Mouse (Mus musculus): ENCODE data around the gene Adgrf1. TPM values are rescaled to one million over a fixed set of nuclear protein-coding genes. Genes with fewer than 3 reads are reported as not detected.

Gene Adgrf1
- polyA plus RNA-seq, 2 experiments, result 0.08 TPM; not detected in 1

DNA sequence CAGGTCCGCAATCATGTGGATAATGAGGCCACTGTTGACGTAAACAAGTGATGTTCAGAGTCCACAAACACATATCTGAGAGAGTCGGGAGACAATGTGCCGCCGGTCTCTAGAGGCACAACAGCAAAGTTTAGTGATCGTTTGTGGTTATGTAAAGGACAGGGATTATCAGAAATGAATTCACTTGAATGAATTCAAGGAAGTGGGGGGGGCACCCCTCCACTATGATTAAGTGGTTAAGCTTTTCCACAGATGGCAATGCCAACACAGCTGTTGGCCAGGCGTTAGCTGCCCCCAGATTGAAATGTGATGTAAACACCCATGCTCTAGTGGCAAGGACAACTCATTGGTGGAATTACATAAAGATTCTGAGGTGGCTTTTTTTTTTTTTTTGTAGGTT is 9.5 kb downstream of the Adgrf1 start:
- ATAC-seq (ENCODE audit: low FRiP score, low read depth), result no peak
- WGBS, result 74% methylated on average over 7 of the region's 7 CpGs

DNA sequence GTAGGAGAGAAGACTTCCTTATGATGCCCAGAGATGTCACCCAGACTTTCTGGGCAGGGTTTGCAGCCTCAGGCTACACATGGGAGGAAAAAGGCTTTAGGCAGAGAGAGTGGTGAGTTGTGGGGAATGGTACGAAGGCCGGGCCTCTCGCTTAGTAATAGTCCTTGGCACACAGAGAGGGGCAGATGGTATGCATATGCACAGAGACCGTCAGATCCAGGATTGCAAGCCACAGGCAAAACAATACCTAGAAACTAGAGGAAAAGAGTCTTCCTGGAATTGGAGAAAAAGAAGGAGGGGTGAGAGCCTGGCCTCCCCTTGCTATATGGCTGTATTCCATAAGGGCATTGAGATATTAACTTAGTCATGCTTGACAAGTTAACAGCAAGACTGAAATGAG is 12.2 kb downstream of the Adgrf1 start:
- 82% methylated on average over 4 of the region's 4 CpGs for WGBS
- DNase-seq (ENCODE audit: low spot score), result no peak
- no peak overlapping the region for H3K4me3 ChIP-seq (replicated peaks; ENCODE audit: low read length)

More for the DNA sequence above, 9.5 kb downstream of the Adgrf1 start:
- no peaks in the 10 kb centered on the region for H3K27me3 ChIP-seq (ENCODE audit: control insufficient read depth, insufficient read depth, low read length)
- no peak overlapping the region for H3K27ac ChIP-seq (replicated peaks; ENCODE audit: low read depth, low read length)
- DNase-seq (ENCODE audit: low spot score), result no peak
- no peaks in the 10 kb centered on the region for H3K9me3 ChIP-seq (ENCODE audit: control insufficient read depth, low read length)
- no peak overlapping the region for H3K4me3 ChIP-seq (replicated peaks; ENCODE audit: low read length)
- no peak overlapping the region for H3K4me2 ChIP-seq (replicated peaks; ENCODE audit: low read depth, low read length, severe bottlenecking)
- H3K9ac ChIP-seq (ENCODE audit: low read depth, low read length, severe bottlenecking), result no peak overlapping the region
- H3K36me3 ChIP-seq (ENCODE audit: control insufficient read depth, insufficient read depth, low read length), result no peaks in the 10 kb centered on the region
- TF ChIP-seq POLR2A (IDR thresholded peaks at IDR 0.05; ENCODE audit: borderline replicate concordance, extremely low read depth, insufficient read depth, insufficient read length), result no peak
- H3K4me1 ChIP-seq (ENCODE audit: control insufficient read depth, insufficient read depth, low read length), result peaks cover 5% of the 10 kb centered on the region; the same call in 1 of the 2 replicates

DNA sequence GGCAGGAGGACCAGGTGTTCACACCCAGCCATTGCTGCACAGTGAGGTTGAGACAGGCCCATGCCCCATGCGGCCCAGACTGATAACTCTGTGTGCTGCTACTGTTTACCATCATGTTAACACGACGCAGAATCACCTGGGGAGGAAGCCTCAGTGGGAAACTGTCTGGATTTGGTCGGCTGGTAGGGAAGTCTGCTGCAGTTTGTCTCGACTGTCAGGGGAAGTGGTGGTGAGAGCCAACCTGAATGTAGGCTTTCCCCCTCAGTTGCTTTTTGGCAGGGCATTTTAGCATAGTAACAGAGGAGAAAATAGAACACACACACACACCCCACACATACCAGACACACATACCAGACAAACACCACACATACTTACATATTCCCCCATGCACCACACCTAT is 12.7 kb downstream of the Adgrf1 start:
- Histone ChIP-seq H3K27me3 (ENCODE audit: control insufficient read depth, insufficient read depth, low read length) (no peaks in the 10 kb centered on the region), H3K9ac (ENCODE audit: low read depth, low read length, severe bottlenecking) (no peak overlapping the region), H3K4me3 (replicated peaks; ENCODE audit: low read length) (no peak overlapping the region), H3K4me2 (replicated peaks; ENCODE audit: low read depth, low read length, severe bottlenecking) (no peak overlapping the region), H3K27ac (replicated peaks; ENCODE audit: low read depth, low read length) (no peak overlapping the region), H3K36me3 (ENCODE audit: control insufficient read depth, insufficient read depth, low read length) (no peaks in the 10 kb centered on the region), H3K4me1 (ENCODE audit: control insufficient read depth, insufficient read depth, low read length) (no peaks in the 10 kb centered on the region), H3K9me3 (ENCODE audit: control insufficient read depth, low read length) (no peaks in the 10 kb centered on the region)
- 69% methylated on average over 5 of the region's 5 CpGs for WGBS
- TF ChIP-seq POLR2A (IDR thresholded peaks at IDR 0.05; ENCODE audit: borderline replicate concordance, extremely low read depth, insufficient read depth, insufficient read length), result no peak
- DNase-seq (ENCODE audit: low spot score) (no peak), ATAC-seq (ENCODE audit: low FRiP score, low read depth) (no peak)

More for the DNA sequence above, 12.2 kb downstream of the Adgrf1 start:
- Histone ChIP-seq H3K9ac (ENCODE audit: low read depth, low read length, severe bottlenecking) (no peak overlapping the region), H3K4me1 (ENCODE audit: control insufficient read depth, insufficient read depth, low read length) (0 out of 2 replicates have a peak, but pooled peaks cover 3% of the 10 kb centered on the region), H3K27me3 (ENCODE audit: control insufficient read depth, insufficient read depth, low read length) (no peaks in the 10 kb centered on the region), H3K9me3 (ENCODE audit: control insufficient read depth, low read length) (no peaks in the 10 kb centered on the region), H3K36me3 (ENCODE audit: control insufficient read depth, insufficient read depth, low read length) (no peaks in the 10 kb centered on the region), H3K4me2 (replicated peaks; ENCODE audit: low read depth, low read length, severe bottlenecking) (no peak overlapping the region), H3K27ac (replicated peaks; ENCODE audit: low read depth, low read length) (no peak overlapping the region)
- ATAC-seq (ENCODE audit: low FRiP score, low read depth), result no peak
- no peak for TF ChIP-seq POLR2A (IDR thresholded peaks at IDR 0.05; ENCODE audit: borderline replicate concordance, extremely low read depth, insufficient read depth, insufficient read length)

DNA sequence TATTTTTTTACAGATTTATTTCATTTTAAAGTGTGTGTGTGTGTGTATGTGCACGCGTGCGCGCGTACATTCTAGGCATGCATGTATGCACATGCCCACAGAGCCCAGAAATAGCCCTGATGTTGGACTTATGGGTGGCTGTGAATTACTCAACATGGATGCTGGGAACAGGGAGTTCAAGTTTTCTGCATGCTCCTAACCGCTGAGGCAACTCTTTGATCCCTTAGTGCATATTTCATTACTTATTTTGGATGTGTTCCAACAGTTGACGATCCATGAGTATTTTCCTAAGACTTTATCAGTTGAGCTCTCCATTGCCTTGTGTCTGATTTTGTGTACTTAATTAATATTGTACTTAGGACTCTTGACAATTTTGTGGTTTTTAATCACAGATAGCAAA is 29.4 kb downstream of the Adgrf1 start:
- H3K9ac ChIP-seq (ENCODE audit: low read depth, low read length, severe bottlenecking), result no peak overlapping the region
- no peak overlapping the region for H3K4me2 ChIP-seq (replicated peaks; ENCODE audit: low read depth, low read length, severe bottlenecking)
- no peak for ATAC-seq (ENCODE audit: low FRiP score, low read depth)

DNA sequence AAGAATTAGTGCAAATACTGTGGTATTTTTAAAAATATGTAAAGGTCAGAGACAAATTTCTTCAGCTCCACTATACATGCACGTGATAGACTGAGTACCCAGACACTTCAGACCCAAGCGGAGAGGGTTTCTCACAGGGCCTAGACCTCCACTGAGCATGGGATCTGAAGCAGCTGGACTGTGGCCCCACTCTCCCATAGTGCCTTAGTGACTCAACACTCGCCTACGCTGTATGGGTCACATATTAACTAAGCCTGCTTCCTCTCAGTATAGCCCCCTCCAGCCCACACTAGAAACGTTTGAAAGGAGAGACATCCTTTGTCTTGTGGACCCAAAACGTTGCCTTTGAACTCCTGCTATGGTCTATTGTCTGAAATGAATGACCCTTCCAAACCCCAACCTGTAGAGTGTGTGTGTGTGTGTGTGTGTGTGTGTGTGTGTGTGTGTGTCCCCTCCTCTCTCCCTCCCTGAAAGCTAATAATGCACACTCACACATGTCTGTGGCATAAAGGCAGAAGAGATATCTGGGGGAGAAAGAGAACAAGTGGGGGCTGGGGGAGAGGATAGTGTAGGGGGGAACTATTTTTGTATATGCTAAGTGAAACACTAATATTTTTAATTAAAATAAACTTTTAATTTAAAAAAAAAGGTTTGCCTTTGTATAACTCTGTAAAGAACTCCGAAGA is 56.0 kb downstream of the Adgrf1 start:
- Histone ChIP-seq H3K36me3 (ENCODE audit: control insufficient read depth, insufficient read depth, low read length) (no peaks in the 10 kb centered on the region), H3K9ac (ENCODE audit: low read depth, low read length, severe bottlenecking) (no peak overlapping the region), H3K27me3 (ENCODE audit: control insufficient read depth, insufficient read depth, low read length) (no peaks in the 10 kb centered on the region), H3K27ac (replicated peaks; ENCODE audit: low read depth, low read length) (no peak overlapping the region), H3K4me2 (replicated peaks; ENCODE audit: low read depth, low read length, severe bottlenecking) (no peak overlapping the region), H3K4me1 (ENCODE audit: control insufficient read depth, insufficient read depth, low read length) (0 out of 2 replicates have a peak, but pooled peaks cover 5% of the 10 kb centered on the region), H3K9me3 (ENCODE audit: control insufficient read depth, low read length) (no peaks in the 10 kb centered on the region), H3K4me3 (replicated peaks; ENCODE audit: low read length) (no peak overlapping the region)
- no peak for TF ChIP-seq POLR2A (IDR thresholded peaks at IDR 0.05; ENCODE audit: borderline replicate concordance, extremely low read depth, insufficient read depth, insufficient read length)
- ATAC-seq (ENCODE audit: low FRiP score, low read depth) (peak; percentile 4; the same call in 1 of the 2 replicates), DNase-seq (ENCODE audit: low spot score) (no peak)
- 62% methylated on average over 7 of the region's 7 CpGs for WGBS

More for the DNA sequence above, 29.4 kb downstream of the Adgrf1 start:
- WGBS, result 86% methylated on average over 7 of the region's 7 CpGs
- Histone ChIP-seq H3K4me3 (replicated peaks; ENCODE audit: low read length) (no peak overlapping the region), H3K27ac (replicated peaks; ENCODE audit: low read depth, low read length) (no peak overlapping the region), H3K4me1 (ENCODE audit: control insufficient read depth, insufficient read depth, low read length) (no peaks in the 10 kb centered on the region), H3K36me3 (ENCODE audit: control insufficient read depth, insufficient read depth, low read length) (no peaks in the 10 kb centered on the region), H3K9me3 (ENCODE audit: control insufficient read depth, low read length) (no peaks in the 10 kb centered on the region), H3K27me3 (ENCODE audit: control insufficient read depth, insufficient read depth, low read length) (no peaks in the 10 kb centered on the region)
- TF ChIP-seq POLR2A (IDR thresholded peaks at IDR 0.05; ENCODE audit: borderline replicate concordance, extremely low read depth, insufficient read depth, insufficient read length), result no peak
- peak; percentile 11 for DNase-seq (ENCODE audit: low spot score)

Data from limb, embryonic 14.5 days (tissue).